14 mouse cellular contexts compared by ENCODE assay signal in genomic region chr6:38961427-38962033, GRCm38 (mm10).
A peak's percentile ranks its signal among the peaks of the same experiment; 100 is the strongest.
DNase-seq lines count a peak whose midpoint lies in the region; ATAC-seq and TF ChIP-seq lines count a peak whose summit lies in the region.
"Had no signal": no experiment of that assay in that cellular context is flagged by ENCODE, and none has a peak within 500 bp of the region (broad histone marks: within the 10 kb centered on the region; RNA-seq: fewer than 3 reads in every experiment).

No protein-coding gene starts in this region.

- H3K27ac ChIP-seq in heart, embryonic 13.5 days (replicated peaks), result peak overlapping the region; percentile 67
- H3K27ac ChIP-seq in heart, embryonic 12.5 days (ENCODE audit: poor library complexity, severe bottlenecking), result no peak overlapping the region
- H3K27ac ChIP-seq in kidney, adult 2 months (ENCODE audit: insufficient read depth, low read depth, low read length), result 0 out of 2 replicates have a peak overlapping the region, but pooled peaks have one; percentile 21
- no peak overlapping the region for H3K27ac ChIP-seq in midbrain, embryonic 11.5 days (ENCODE audit: low read depth, low read length)
- no peak overlapping the region for H3K27ac ChIP-seq in midbrain, embryonic 15.5 days
- no peak overlapping the region for H3K27ac ChIP-seq in hindbrain, embryonic 16.5 days (ENCODE audit: low read depth, low read length)
- H3K27ac ChIP-seq: embryonic facial prominence, embryonic 15.5 days; limb, embryonic 15.5 days; macrophage had no signal

- 0 out of 2 replicates have a peak, but pooled peaks cover 4% of the 10 kb centered on the region for H3K27me3 ChIP-seq in heart, embryonic 13.5 days (replicated peaks)
- no peaks in the 10 kb centered on the region for H3K27me3 ChIP-seq in heart, embryonic 12.5 days (replicated peaks)
- no peaks in the 10 kb centered on the region for H3K27me3 ChIP-seq in kidney, adult 2 months (replicated peaks; ENCODE audit: control insufficient read depth, insufficient read depth, low read length)
- H3K27me3 ChIP-seq in midbrain, embryonic 11.5 days (ENCODE audit: control insufficient read depth, insufficient read depth, low read length), result no peaks in the 10 kb centered on the region
- no peaks in the 10 kb centered on the region for H3K27me3 ChIP-seq in midbrain, embryonic 15.5 days (replicated peaks)
- no peaks in the 10 kb centered on the region for H3K27me3 ChIP-seq in hindbrain, embryonic 16.5 days (replicated peaks; ENCODE audit: control insufficient read depth, insufficient read depth, low read length)
- H3K27me3 ChIP-seq: embryonic facial prominence, embryonic 15.5 days; limb, embryonic 15.5 days had no signal

- 45% methylated on average over 8 of the region's 8 CpGs for WGBS in heart, embryonic 13.5 days
- WGBS in heart, embryonic 12.5 days, result 52% methylated on average over 8 of the region's 8 CpGs
- WGBS in kidney, adult 2 months, result 73% methylated on average over 8 of the region's 8 CpGs
- WGBS in midbrain, embryonic 11.5 days, result 68% methylated on average over 8 of the region's 8 CpGs
- WGBS in midbrain, embryonic 15.5 days, result 37% methylated on average over 8 of the region's 8 CpGs
- WGBS in hindbrain, embryonic 16.5 days, result 47% methylated on average over 8 of the region's 8 CpGs

- no peak overlapping the region for H3K4me3 ChIP-seq in heart, embryonic 13.5 days
- H3K4me3 ChIP-seq in heart, embryonic 12.5 days, result no peak overlapping the region
- H3K4me3 ChIP-seq in kidney, adult 2 months (ENCODE audit: insufficient read depth, low read depth, low read length), result no peak overlapping the region
- H3K4me3 ChIP-seq in midbrain, embryonic 11.5 days (ENCODE audit: low read depth, low read length), result no peak overlapping the region
- no peak overlapping the region for H3K4me3 ChIP-seq in midbrain, embryonic 15.5 days
- H3K4me3 ChIP-seq in hindbrain, embryonic 16.5 days (ENCODE audit: low read length), result no peak overlapping the region
- H3K4me3 ChIP-seq: embryonic facial prominence, embryonic 15.5 days; limb, embryonic 15.5 days had no signal

- H3K4me2 ChIP-seq in heart, embryonic 13.5 days, result peak overlapping the region; percentile 35
- H3K4me2 ChIP-seq in heart, embryonic 12.5 days, result no peak overlapping the region
- no peak overlapping the region for H3K4me2 ChIP-seq in midbrain, embryonic 11.5 days
- H3K4me2 ChIP-seq in midbrain, embryonic 15.5 days, result no peak overlapping the region
- H3K4me2 ChIP-seq in hindbrain, embryonic 16.5 days (ENCODE audit: low read length), result no peak overlapping the region
- H3K4me2 ChIP-seq: embryonic facial prominence, embryonic 15.5 days; limb, embryonic 15.5 days had no signal

- no peak for ATAC-seq in heart, embryonic 13.5 days (ENCODE audit: extremely low read depth, insufficient number of reproducible peaks, low FRiP score, low TSS enrichment)
- ATAC-seq in heart, embryonic 12.5 days (ENCODE audit: insufficient number of reproducible peaks, low FRiP score), result no peak
- ATAC-seq in midbrain, embryonic 11.5 days (ENCODE audit: low FRiP score), result no peak
- ATAC-seq in midbrain, embryonic 15.5 days (replicated peaks), result no peak
- peak; percentile 40; the same call in 1 of the 2 replicates for ATAC-seq in hindbrain, embryonic 16.5 days
- no peak for ATAC-seq in erythroblast, adult 5-6 weeks (replicated peaks; ENCODE audit: low FRiP score, poor library complexity, severe bottlenecking)

- H3K36me3 ChIP-seq in heart, embryonic 13.5 days, result no peaks in the 10 kb centered on the region
- no peaks in the 10 kb centered on the region for H3K36me3 ChIP-seq in heart, embryonic 12.5 days
- no peaks in the 10 kb centered on the region for H3K36me3 ChIP-seq in kidney, adult 2 months (ENCODE audit: control insufficient read depth, insufficient read depth, low read length)
- no peaks in the 10 kb centered on the region for H3K36me3 ChIP-seq in midbrain, embryonic 11.5 days (ENCODE audit: control insufficient read depth, insufficient read depth, low read length)
- H3K36me3 ChIP-seq in midbrain, embryonic 15.5 days (replicated peaks), result no peaks in the 10 kb centered on the region
- H3K36me3 ChIP-seq in hindbrain, embryonic 16.5 days (ENCODE audit: control insufficient read depth, insufficient read depth, low read length), result no peaks in the 10 kb centered on the region
- H3K36me3 ChIP-seq: embryonic facial prominence, embryonic 15.5 days; G1E; limb, embryonic 15.5 days had no signal

- TF ChIP-seq POLR2A in kidney, adult 2 months (IDR thresholded peaks at IDR 0.05; ENCODE audit: low read depth, low read length), result no peak

- peaks cover 26% of the 10 kb centered on the region for H3K4me1 ChIP-seq in heart, embryonic 13.5 days
- peaks cover 18% of the 10 kb centered on the region for H3K4me1 ChIP-seq in heart, embryonic 12.5 days (replicated peaks)
- peaks cover 12% of the 10 kb centered on the region for H3K4me1 ChIP-seq in kidney, adult 2 months (ENCODE audit: control insufficient read depth, insufficient read depth, low read length)
- no peaks in the 10 kb centered on the region for H3K4me1 ChIP-seq in midbrain, embryonic 11.5 days (ENCODE audit: control insufficient read depth, insufficient read depth, low read length)
- H3K4me1 ChIP-seq in midbrain, embryonic 15.5 days, result peaks cover 8% of the 10 kb centered on the region
- H3K4me1 ChIP-seq in hindbrain, embryonic 16.5 days (ENCODE audit: control insufficient read depth, insufficient read depth, low read depth, low read length), result peaks cover 3% of the 10 kb centered on the region; the same call in 1 of the 2 replicates
- H3K4me1 ChIP-seq: embryonic facial prominence, embryonic 15.5 days had no signal

- H3K9ac ChIP-seq in heart, embryonic 13.5 days, result no peak overlapping the region
- H3K9ac ChIP-seq in heart, embryonic 12.5 days, result no peak overlapping the region
- H3K9ac ChIP-seq in midbrain, embryonic 11.5 days (ENCODE audit: low read length), result no peak overlapping the region
- H3K9ac ChIP-seq in midbrain, embryonic 15.5 days, result no peak overlapping the region
- no peak overlapping the region for H3K9ac ChIP-seq in hindbrain, embryonic 16.5 days (ENCODE audit: low read depth, low read length)
- H3K9ac ChIP-seq: embryonic facial prominence, embryonic 15.5 days; limb, embryonic 15.5 days had no signal

- no peak for DNase-seq in kidney, adult 2 months
- DNase-seq in kidney, adult 11 months, result no peak
- DNase-seq in midbrain, embryonic 11.5 days (ENCODE audit: low spot score, missing footprints), result peak; percentile 37
- DNase-seq: kidney, adult 8-10 months; lung, adult 2 months had no signal

- no peaks in the 10 kb centered on the region for H3K9me3 ChIP-seq in heart, embryonic 13.5 days
- H3K9me3 ChIP-seq in heart, embryonic 12.5 days (replicated peaks), result no peaks in the 10 kb centered on the region
- no peaks in the 10 kb centered on the region for H3K9me3 ChIP-seq in midbrain, embryonic 11.5 days (ENCODE audit: control insufficient read depth, low read length)
- H3K9me3 ChIP-seq in midbrain, embryonic 15.5 days, result no peaks in the 10 kb centered on the region
- no peaks in the 10 kb centered on the region for H3K9me3 ChIP-seq in hindbrain, embryonic 16.5 days (ENCODE audit: control insufficient read depth, low read length)
- H3K9me3 ChIP-seq: embryonic facial prominence, embryonic 15.5 days; G1E; limb, embryonic 15.5 days had no signal

- TF ChIP-seq CTCF in kidney, adult 2 months (conservative IDR thresholded peaks at IDR 0.05; ENCODE audit: insufficient read depth, insufficient read length, low read depth, low read length), result no peak

Comparison
In these comparisons a context has a peak if more than half of its experiments do, and no peak if none do; other contexts are left out.
1. H3K27ac ChIP-seq: peak in heart, embryonic 13.5 days (single experiment) and kidney, adult 2 months (single experiment); none in heart, embryonic 12.5 days (single experiment), midbrain, embryonic 11.5 days (single experiment), midbrain, embryonic 15.5 days (single experiment) and hindbrain, embryonic 16.5 days (single experiment).